8 mouse cellular contexts compared by ENCODE assay signal in genomic region chr7:102267113-102267579, GRCm38 (mm10). TPM values are rescaled to one million over a fixed set of nuclear protein-coding genes. Genes with fewer than 3 reads are reported as not detected.
DNase-seq lines count a peak whose midpoint lies in the region; ATAC-seq and TF ChIP-seq lines count a peak whose summit lies in the region.

No protein-coding gene starts in this region.

- peaks cover 6% of the 10 kb centered on the region for H3K27me3 ChIP-seq in CH12.LX (replicated peaks)
- H3K27me3 ChIP-seq in forebrain, embryonic 10.5 days (ENCODE audit: poor library complexity, severe bottlenecking), result peaks cover 26% of the 10 kb centered on the region
- H3K27me3 ChIP-seq in heart, embryonic 15.5 days, result peaks cover 14% of the 10 kb centered on the region; the same call in 1 of the 2 replicates
- H3K27me3 ChIP-seq in liver, embryonic 13.5 days, result no peaks in the 10 kb centered on the region
- H3K27me3 ChIP-seq in stomach, embryonic 14.5 days (ENCODE audit: control insufficient read depth, insufficient read depth, low read length), result no peaks in the 10 kb centered on the region

- peak overlapping the region; percentile 55 for H3K9ac ChIP-seq in CH12.LX (ENCODE audit: insufficient read depth, low read depth)
- peak overlapping the region; percentile 74 for H3K9ac ChIP-seq in heart, embryonic 15.5 days
- peak overlapping the region; percentile 93 for H3K9ac ChIP-seq in liver, embryonic 13.5 days
- peak overlapping the region; percentile 65 for H3K9ac ChIP-seq in stomach, embryonic 14.5 days (replicated peaks; ENCODE audit: low read depth, low read length)

- peak; percentile 88 for ATAC-seq in heart, embryonic 15.5 days (replicated peaks; ENCODE audit: insufficient number of reproducible peaks, insufficient read depth, low FRiP score, low read depth)
- ATAC-seq in liver, embryonic 13.5 days (ENCODE audit: low read depth), result peak; percentile 87
- peak; percentile 87 for ATAC-seq in stomach, embryonic 14.5 days (ENCODE audit: insufficient number of reproducible peaks, insufficient read depth, low FRiP score, low read depth)

- peak; percentile 51 for TF ChIP-seq RAD21 in CH12.LX (IDR thresholded peaks at IDR 0.05; ENCODE audit: low read depth, low read length)

- in situ Hi-C loops in CH12.LX (cut with MboI; ENCODE audit: low pct_ligation_motif_present, low pct_unique_long_range_greater_than_20kb, low sequenced_read_pairs), result loop anchor here (5.0 to 25.0 kb wide), 2 partner anchors 155 to 605 kb away; partner anchors contain the start of gene Clpb

- H3K9me3 ChIP-seq in CH12.LX (replicated peaks; ENCODE audit: low read length), result no peaks in the 10 kb centered on the region
- no peaks in the 10 kb centered on the region for H3K9me3 ChIP-seq in forebrain, embryonic 10.5 days
- H3K9me3 ChIP-seq in heart, embryonic 15.5 days (replicated peaks), result no peaks in the 10 kb centered on the region
- no peaks in the 10 kb centered on the region for H3K9me3 ChIP-seq in liver, embryonic 13.5 days (replicated peaks)
- H3K9me3 ChIP-seq in stomach, embryonic 14.5 days (ENCODE audit: control insufficient read depth, low read depth, low read length), result no peaks in the 10 kb centered on the region

- peak overlapping the region; percentile 72 for H3K4me2 ChIP-seq in CH12.LX (ENCODE audit: insufficient read depth, low read depth, poor library complexity, severe bottlenecking)
- peak overlapping the region; percentile 85 for H3K4me2 ChIP-seq in heart, embryonic 15.5 days
- peak overlapping the region; percentile 98 for H3K4me2 ChIP-seq in liver, embryonic 13.5 days
- H3K4me2 ChIP-seq in stomach, embryonic 14.5 days (replicated peaks; ENCODE audit: low read depth, low read length), result peak overlapping the region; percentile 96

- H3K4me1 ChIP-seq in CH12.LX (ENCODE audit: control insufficient read depth in 1 of 2, insufficient read depth in 2 of 2), result peaks cover 0 to 20% of the 10 kb centered on the region in 2 experiments; a peak in 2 of 4 replicates
- H3K4me1 ChIP-seq in forebrain, embryonic 10.5 days, result peaks cover 17% of the 10 kb centered on the region
- peaks cover 19% of the 10 kb centered on the region for H3K4me1 ChIP-seq in heart, embryonic 15.5 days (replicated peaks)
- H3K4me1 ChIP-seq in liver, embryonic 13.5 days (replicated peaks), result peaks cover 64% of the 10 kb centered on the region
- peaks cover 8% of the 10 kb centered on the region; the same call in 1 of the 2 replicates for H3K4me1 ChIP-seq in stomach, embryonic 14.5 days (ENCODE audit: control insufficient read depth, insufficient read depth, low read length)

- peak overlapping the region; percentile 64 to 83 (median 78) for H3K4me3 ChIP-seq in CH12.LX (replicated peaks in 1 of 3; ENCODE audit: low read depth in 2 of 3, low read length in 2 of 3, poor library complexity in 1 of 3)
- H3K4me3 ChIP-seq in forebrain, embryonic 10.5 days, result peak overlapping the region; percentile 90
- peak overlapping the region; percentile 88 for H3K4me3 ChIP-seq in heart, embryonic 15.5 days
- peak overlapping the region; percentile 93 for H3K4me3 ChIP-seq in liver, embryonic 13.5 days (replicated peaks)
- H3K4me3 ChIP-seq in stomach, embryonic 14.5 days (ENCODE audit: low read depth, low read length), result peak overlapping the region; percentile 84

- no peak for TF ChIP-seq EP300 in CH12.LX (IDR thresholded peaks at IDR 0.05; ENCODE audit: low read length)

- peak overlapping the region; percentile 77 for H3K27ac ChIP-seq in CH12.LX (ENCODE audit: insufficient read depth, low read depth)
- H3K27ac ChIP-seq in forebrain, embryonic 10.5 days, result peak overlapping the region; percentile 85
- H3K27ac ChIP-seq in heart, embryonic 15.5 days, result peak overlapping the region; percentile 64
- peak overlapping the region; percentile 91 for H3K27ac ChIP-seq in liver, embryonic 13.5 days
- 0 out of 2 replicates have a peak overlapping the region, but pooled peaks have one; percentile 58 for H3K27ac ChIP-seq in stomach, embryonic 14.5 days (ENCODE audit: low read length)

- TF ChIP-seq POLR2A in CH12.LX (IDR thresholded peaks at IDR 0.05; ENCODE audit: low read depth, low read length), result peak; percentile 3

- peak; percentile 25 to 79; a peak in 2 of 4 replicates for TF ChIP-seq CTCF in CH12.LX (conservative IDR thresholded peaks at IDR 0.05 in 1 of 2, IDR thresholded peaks at IDR 0.05 in 1 of 2; ENCODE audit: low read depth in 2 of 2, low read length in 2 of 2)

- DNase-seq in CH12.LX (ENCODE audit: extremely low read depth), result peak; percentile 93
- DNase-seq in c-Kit-positive CD71-negative TER-119-negative erythroid progenitor cells, embryonic 14.5 days (ENCODE audit: low read depth), result peak; percentile 92
- peak; percentile 93 for DNase-seq in forebrain, embryonic 10.5 days (ENCODE audit: extremely low spot score, low spot score)
- peak; percentile 97 for DNase-seq in kidney, postnatal 25 days
- peak; percentile 93 for DNase-seq in liver, embryonic 13.5 days
- DNase-seq in natural killer cell, adult 2 months (ENCODE audit: low spot score in 2 of 2), result peak; percentile 93 to 95

- dilution Hi-C loops in CH12.LX (cut with MboI; ENCODE audit: extremely low pct_ligation_motif_present, extremely low pct_unique_long_range_greater_than_20kb, low sequenced_read_pairs), result no loop called here

- H3K79me2 ChIP-seq in CH12.LX (replicated peaks; ENCODE audit: control insufficient read depth, extremely low read depth, insufficient read depth, poor library complexity, severe bottlenecking), result no peaks in the 10 kb centered on the region

- H3K36me3 ChIP-seq in CH12.LX (replicated peaks in 1 of 2; ENCODE audit: control insufficient read depth in 1 of 2, insufficient read depth in 1 of 2, low read length in 1 of 2), result peaks cover 0 to 5% of the 10 kb centered on the region in 2 experiments
- H3K36me3 ChIP-seq in forebrain, embryonic 10.5 days (replicated peaks), result no peaks in the 10 kb centered on the region
- no peaks in the 10 kb centered on the region for H3K36me3 ChIP-seq in heart, embryonic 15.5 days
- no peaks in the 10 kb centered on the region for H3K36me3 ChIP-seq in liver, embryonic 13.5 days
- H3K36me3 ChIP-seq in stomach, embryonic 14.5 days (ENCODE audit: control insufficient read depth, insufficient read depth, low read length), result no peaks in the 10 kb centered on the region

- under 1% methylated on average over 34 of the region's 34 CpGs for WGBS in forebrain, embryonic 10.5 days
- 0% methylated on average over 34 of the region's 34 CpGs for WGBS in heart, embryonic 15.5 days
- under 1% methylated on average over 33 of the region's 34 CpGs for WGBS in liver, embryonic 13.5 days (ENCODE audit: insufficient replicate concordance)
- under 1% methylated on average over 34 of the region's 34 CpGs for WGBS in stomach, embryonic 14.5 days

TF ChIP-seq in CH12.LX, 34 proteins besides CTCF, POLR2A, EP300 and RAD21 (continues in another document):
- TF ChIP-seq JUN (IDR thresholded peaks at IDR 0.05; ENCODE audit: insufficient read depth, low read depth, low read length), result no peak
- peak; percentile 45 for TF ChIP-seq SIN3A (IDR thresholded peaks at IDR 0.05; ENCODE audit: low read length)
- TF ChIP-seq IRF4 (IDR thresholded peaks at IDR 0.05; ENCODE audit: low read depth, low read length), result peak; percentile 64; the same call in 1 of the 2 replicates
- TF ChIP-seq MAFK (IDR thresholded peaks at IDR 0.05; ENCODE audit: insufficient replicate concordance, low read length), result no peak
- peak; percentile 37; the same call in 1 of the 2 replicates for TF ChIP-seq HCFC1 (IDR thresholded peaks at IDR 0.05; ENCODE audit: low read depth, low read length)
- peak; percentile 73; the same call in 1 of the 2 replicates for TF ChIP-seq CHD2 (IDR thresholded peaks at IDR 0.05; ENCODE audit: low read length)
- no peak for TF ChIP-seq ETS1 (conservative IDR thresholded peaks at IDR 0.05; ENCODE audit: low read depth, low read length)
- no peak for TF ChIP-seq ZNF384 (IDR thresholded peaks at IDR 0.05; ENCODE audit: low read depth, low read length)

RNA-seq across cellular contexts. Expression of gene Stim1, which starts 0.5 kb away (rescaled TPM):
- total RNA-seq in CH12.LX (2012; rRNA removed) (8.9 and 10.2 TPM in 2 replicates), CH12.LX (2014; rRNA removed) (21.0 and 26.6 TPM in 2 replicates)
- polyA plus RNA-seq in CH12.LX (2012; ENCODE audit: insufficient read length, low read depth), result 23.9 and 24.1 TPM in 2 replicates
- polyA plus RNA-seq in forebrain, embryonic 10.5 days (2016; fragmentation: Nextera tagmentation; extraction: Ambion mirVana), result 11.6 and 11.7 TPM in 2 replicates
- polyA plus RNA-seq in heart, embryonic 15.5 days (2015; fragmentation: Nextera tagmentation; extraction: Ambion mirVana), result 14.7 and 16.5 TPM in 2 replicates
- polyA plus RNA-seq in liver, embryonic 13.5 days (2015; fragmentation: Nextera tagmentation; extraction: Ambion mirVana), result 13.3 and 15.0 TPM in 2 replicates
- 24.9 and 25.6 TPM in 2 replicates for polyA plus RNA-seq in stomach, embryonic 14.5 days (2014; fragmentation: Nextera tagmentation; extraction: Ambion mirVana)

RNA-seq across cellular contexts. Expression of gene Rhog, which starts 11.3 kb away (rescaled TPM):
- total RNA-seq in CH12.LX (2012; rRNA removed) (17.1 and 22.7 TPM in 2 replicates), CH12.LX (2014; rRNA removed) (9.6 and 12.2 TPM in 2 replicates)
- 109 and 118 TPM in 2 replicates for polyA plus RNA-seq in CH12.LX (2012; ENCODE audit: insufficient read length, low read depth)
- 37.9 and 39.2 TPM in 2 replicates for polyA plus RNA-seq in forebrain, embryonic 10.5 days (2016; fragmentation: Nextera tagmentation; extraction: Ambion mirVana)
- polyA plus RNA-seq in heart, embryonic 15.5 days (2015; fragmentation: Nextera tagmentation; extraction: Ambion mirVana), result 37.6 and 53.6 TPM in 2 replicates
- 56.0 and 58.2 TPM in 2 replicates for polyA plus RNA-seq in liver, embryonic 13.5 days (2015; fragmentation: Nextera tagmentation; extraction: Ambion mirVana)
- 61.6 and 65.1 TPM in 2 replicates for polyA plus RNA-seq in stomach, embryonic 14.5 days (2014; fragmentation: Nextera tagmentation; extraction: Ambion mirVana)

RNA-seq across cellular contexts. Expression of gene Pgap2, which starts 57.1 kb away (rescaled TPM):
- total RNA-seq in CH12.LX (2012; rRNA removed) (13.2 and 18.3 TPM in 2 replicates), CH12.LX (2014; rRNA removed) (20.3 and 23.7 TPM in 2 replicates)
- 26.1 and 38.5 TPM in 2 replicates for polyA plus RNA-seq in CH12.LX (2012; ENCODE audit: insufficient read length, low read depth)
- polyA plus RNA-seq in forebrain, embryonic 10.5 days (2016; fragmentation: Nextera tagmentation; extraction: Ambion mirVana), result 54.7 and 55.0 TPM in 2 replicates
- polyA plus RNA-seq in heart, embryonic 15.5 days (2015; fragmentation: Nextera tagmentation; extraction: Ambion mirVana), result 50.8 and 59.0 TPM in 2 replicates
- polyA plus RNA-seq in liver, embryonic 13.5 days (2015; fragmentation: Nextera tagmentation; extraction: Ambion mirVana), result 23.3 and 27.3 TPM in 2 replicates
- polyA plus RNA-seq in stomach, embryonic 14.5 days (2014; fragmentation: Nextera tagmentation; extraction: Ambion mirVana), result 99.0 and 103 TPM in 2 replicates

RNA-seq across cellular contexts. Expression of gene Nup98, which starts 57.2 kb away (rescaled TPM):
- total RNA-seq in CH12.LX (2012; rRNA removed), result 24.6 and 27.3 TPM in 2 replicates
- 23.9 and 25.0 TPM in 2 replicates for total RNA-seq in CH12.LX (2014; rRNA removed)
- polyA plus RNA-seq in CH12.LX (2012; ENCODE audit: insufficient read length, low read depth), result 34.3 and 37.1 TPM in 2 replicates
- 45.9 and 48.7 TPM in 2 replicates for polyA plus RNA-seq in forebrain, embryonic 10.5 days (2016; fragmentation: Nextera tagmentation; extraction: Ambion mirVana)
- 17.8 and 22.0 TPM in 2 replicates for polyA plus RNA-seq in heart, embryonic 15.5 days (2015; fragmentation: Nextera tagmentation; extraction: Ambion mirVana)
- polyA plus RNA-seq in liver, embryonic 13.5 days (2015; fragmentation: Nextera tagmentation; extraction: Ambion mirVana), result 16.9 and 20.7 TPM in 2 replicates
- 51.6 and 53.5 TPM in 2 replicates for polyA plus RNA-seq in stomach, embryonic 14.5 days (2014; fragmentation: Nextera tagmentation; extraction: Ambion mirVana)

Comparison
In these comparisons a context has a peak if more than half of its experiments do, and no peak if none do; other contexts are left out.
1. Peak in every context shown above with its lines: DNase-seq, ATAC-seq, H3K4me3 ChIP-seq and H3K27ac ChIP-seq.